Mouse (Mus musculus) v-Abl transformed pro-B cells (cell line): Measurements from ENCODE around the gene Il17rd.

Source experiments
- in situ Hi-C, 2 experiments: fragments of 400-800 bp; cut with MboI; formaldehyde crosslinking; loops; one replicate each; pipeline ENCODE4 v1.15.1; 2025; ENCODE audit not compliant: unreplicated experiment in 2 of 2

The Il17rd gene

GRCm38 (mm10) chr14:27131521-27131920 lies 92.8 kb downstream of the Il17rd start:
- in situ Hi-C loops, result no loop called here

GRCm38 (mm10) chr14:27138891-27139290 lies 100.2 kb downstream of the Il17rd start:
- in situ Hi-C loops, result no loop called here

- in situ Hi-C loops, result no loop called here
Measured at GRCm38 (mm10) chr14:27139968-27140367, 101.2 kb downstream of the Il17rd start.

GRCm38 (mm10) chr14:27141486-27141885 lies 102.7 kb downstream of the Il17rd start:
- in situ Hi-C loops, result no loop called here

GRCm38 (mm10) chr14:27142680-27143079 lies 103.9 kb downstream of the Il17rd start:
- in situ Hi-C loops, result no loop called here

GRCm38 (mm10) chr14:27145171-27146045 lies 106.7 kb downstream of the Il17rd start:
- in situ Hi-C loops, result no loop called here

GRCm38 (mm10) chr14:27147726-27148125 lies 109.0 kb downstream of the Il17rd start:
- in situ Hi-C loops, result no loop called here

GRCm38 (mm10) chr14:27149401-27149800 lies 110.7 kb downstream of the Il17rd start:
- in situ Hi-C loops, result no loop called here

- in situ Hi-C loops, result no loop called here
Measured at GRCm38 (mm10) chr14:27150011-27150640, 111.4 kb downstream of the Il17rd start.

GRCm38 (mm10) chr14:27151432-27151831 lies 112.7 kb downstream of the Il17rd start:
- in situ Hi-C loops, result no loop called here

GRCm38 (mm10) chr14:27155088-27155487 lies 116.3 kb downstream of the Il17rd start:
- in situ Hi-C loops, result no loop called here

- in situ Hi-C loops, result no loop called here
Measured at GRCm38 (mm10) chr14:27156032-27156431, 117.3 kb downstream of the Il17rd start.
